Mouse (Mus musculus): ENCODE data around the gene Uso1. TPM values are rescaled to one million over a fixed set of nuclear protein-coding genes. Genes with fewer than 3 reads are reported as not detected.

The Uso1 gene
- total and polyA plus RNA-seq, 3 experiments = 12.3 to 45.4 (median 39.0) TPM

DNA sequence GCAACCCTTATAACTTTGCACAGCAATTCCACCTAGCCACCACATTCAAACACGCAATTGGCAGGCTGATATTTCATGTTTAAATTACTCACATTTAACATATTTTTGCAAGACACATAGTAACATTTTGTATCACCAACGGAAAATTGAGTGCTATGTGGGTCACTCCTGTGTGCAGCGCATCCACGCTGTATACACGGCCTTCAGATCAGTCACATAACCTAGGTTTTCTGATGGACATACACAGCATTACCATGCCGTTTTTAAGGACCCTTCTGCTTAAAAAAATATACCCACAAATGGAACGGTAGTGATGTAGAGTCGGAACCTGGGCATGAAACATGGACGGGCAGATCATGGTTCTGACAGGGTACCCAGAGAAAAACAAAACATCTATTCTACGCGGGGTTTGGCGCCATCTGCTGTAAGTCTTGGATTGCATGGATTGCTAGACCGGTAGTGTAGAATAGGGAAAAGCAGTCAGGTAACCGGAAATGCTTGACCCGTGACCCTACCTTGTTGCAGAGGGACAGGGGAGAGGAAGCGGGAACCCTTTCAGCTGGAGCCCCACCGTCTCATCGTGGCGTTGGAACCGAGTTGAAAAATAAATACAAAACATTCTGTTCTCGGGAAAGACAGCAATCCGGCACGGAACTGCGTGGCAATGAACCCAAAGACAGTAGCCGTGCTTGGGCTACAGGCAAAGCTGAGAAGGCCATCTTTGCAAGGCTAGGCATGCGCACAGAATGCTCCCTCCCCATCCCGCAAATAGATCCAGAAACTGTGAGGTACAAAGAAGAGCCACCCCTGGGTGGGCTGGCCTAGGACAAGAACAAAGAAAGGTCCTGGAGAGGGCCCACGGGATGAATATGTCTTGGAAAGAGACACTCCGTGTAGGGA, 101.8 kb downstream of the Uso1 start:
- no peaks in the 10 kb centered on the region for H3K4me1 ChIP-seq (ENCODE audit: control insufficient read depth, insufficient read depth, low read length)
- DNase-seq = peak; percentile 38 to 64
- no peak for TF ChIP-seq POLR2A (IDR thresholded peaks at IDR 0.05; ENCODE audit: insufficient read depth, low read depth, low read length)
- TF ChIP-seq EP300 (IDR thresholded peaks at IDR 0.05; ENCODE audit: insufficient read depth, low read depth, low read length) = no peak
- peak; percentile 80 for TF ChIP-seq CTCF (IDR thresholded peaks at IDR 0.05)
- intact Hi-C loops (cut with DNase I) = no loop called here
- H3K27me3 ChIP-seq (ENCODE audit: control insufficient read depth, insufficient read depth, low read length) = 0 out of 2 replicates have a peak, but pooled peaks cover 1% of the 10 kb centered on the region
- H3K27ac ChIP-seq = no peak overlapping the region
- H3K4me3 ChIP-seq = no peak overlapping the region
- no peaks in the 10 kb centered on the region for H3K36me3 ChIP-seq (ENCODE audit: control insufficient read depth, insufficient read depth, low read length)
- H3K9ac ChIP-seq (ENCODE audit: low read depth, low read length) = no peak overlapping the region
- WGBS = 40% methylated on average over 29 of the region's 29 CpGs
- no peaks in the 10 kb centered on the region for H3K79me2 ChIP-seq (replicated peaks; ENCODE audit: control insufficient read depth, insufficient read depth, low read length)

GRCm38 (mm10) chr5:92240769-92241168, 103.0 kb downstream of the Uso1 start:
- no peak overlapping the region for H3K27ac ChIP-seq
- no peaks in the 10 kb centered on the region for H3K4me1 ChIP-seq (ENCODE audit: control insufficient read depth, insufficient read depth, low read length)
- intact Hi-C loops (cut with DNase I) = no loop called here
- no peak for DNase-seq
- 89% methylated on average over 12 of the region's 12 CpGs for WGBS
- H3K27me3 ChIP-seq (ENCODE audit: control insufficient read depth, insufficient read depth, low read length) = 0 out of 2 replicates have a peak, but pooled peaks cover 1% of the 10 kb centered on the region
- no peak for TF ChIP-seq CTCF (IDR thresholded peaks at IDR 0.05)
- TF ChIP-seq POLR2A (IDR thresholded peaks at IDR 0.05; ENCODE audit: insufficient read depth, low read depth, low read length) = no peak
- no peak for TF ChIP-seq EP300 (IDR thresholded peaks at IDR 0.05; ENCODE audit: insufficient read depth, low read depth, low read length)
- H3K79me2 ChIP-seq (replicated peaks; ENCODE audit: control insufficient read depth, insufficient read depth, low read length) = no peaks in the 10 kb centered on the region
- H3K4me3 ChIP-seq = no peak overlapping the region
- H3K36me3 ChIP-seq (ENCODE audit: control insufficient read depth, insufficient read depth, low read length) = no peaks in the 10 kb centered on the region
- no peak overlapping the region for H3K9ac ChIP-seq (ENCODE audit: low read depth, low read length)

GRCm38 (mm10) chr5:92244900-92245299, 107.2 kb downstream of the Uso1 start:
- no peak for DNase-seq
- Histone ChIP-seq H3K27me3 (ENCODE audit: control insufficient read depth, insufficient read depth, low read length) (0 out of 2 replicates have a peak, but pooled peaks cover 1% of the 10 kb centered on the region), H3K27ac (no peak overlapping the region), H3K4me1 (ENCODE audit: control insufficient read depth, insufficient read depth, low read length) (no peaks in the 10 kb centered on the region), H3K79me2 (replicated peaks; ENCODE audit: control insufficient read depth, insufficient read depth, low read length) (no peaks in the 10 kb centered on the region), H3K9ac (ENCODE audit: low read depth, low read length) (no peak overlapping the region), H3K36me3 (ENCODE audit: control insufficient read depth, insufficient read depth, low read length) (no peaks in the 10 kb centered on the region), H3K4me3 (no peak overlapping the region)
- TF ChIP-seq CTCF (IDR thresholded peaks at IDR 0.05) = no peak
- no peak for TF ChIP-seq POLR2A (IDR thresholded peaks at IDR 0.05; ENCODE audit: insufficient read depth, low read depth, low read length)
- no peak for TF ChIP-seq EP300 (IDR thresholded peaks at IDR 0.05; ENCODE audit: insufficient read depth, low read depth, low read length)
- WGBS = 93% methylated on average over 2 of the region's 2 CpGs
- intact Hi-C loops (cut with DNase I) = no loop called here

DNA sequence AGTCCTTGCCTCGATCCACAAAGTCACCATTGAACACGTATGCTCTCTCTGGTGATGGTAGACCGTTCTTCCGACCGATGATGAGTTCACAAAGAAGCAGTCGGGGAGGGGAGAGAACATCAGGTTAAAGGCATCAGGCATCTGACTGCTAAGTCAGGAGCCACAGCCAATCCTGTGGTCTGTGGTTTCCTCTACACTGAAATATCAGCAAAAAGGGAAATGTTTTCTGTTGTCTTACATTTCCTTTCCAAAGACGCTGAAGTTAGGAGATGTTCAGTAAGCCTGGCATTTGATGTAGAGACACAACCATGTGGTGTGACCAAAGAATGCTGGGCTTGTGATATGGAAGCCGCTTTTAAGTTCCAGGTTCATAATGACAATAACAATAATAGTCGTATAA, 107.7 kb downstream of the Uso1 start:
- Histone ChIP-seq H3K27ac (no peak overlapping the region), H3K27me3 (ENCODE audit: control insufficient read depth, insufficient read depth, low read length) (0 out of 2 replicates have a peak, but pooled peaks cover 1% of the 10 kb centered on the region), H3K4me1 (ENCODE audit: control insufficient read depth, insufficient read depth, low read length) (no peaks in the 10 kb centered on the region), H3K9ac (ENCODE audit: low read depth, low read length) (no peak overlapping the region), H3K79me2 (replicated peaks; ENCODE audit: control insufficient read depth, insufficient read depth, low read length) (no peaks in the 10 kb centered on the region), H3K36me3 (ENCODE audit: control insufficient read depth, insufficient read depth, low read length) (no peaks in the 10 kb centered on the region), H3K4me3 (no peak overlapping the region)
- no peak for DNase-seq
- 79% methylated on average over 9 of the region's 9 CpGs for WGBS
- intact Hi-C loops (cut with DNase I) = no loop called here
- TF ChIP-seq POLR2A (IDR thresholded peaks at IDR 0.05; ENCODE audit: insufficient read depth, low read depth, low read length) (no peak), EP300 (IDR thresholded peaks at IDR 0.05; ENCODE audit: insufficient read depth, low read depth, low read length) (no peak), CTCF (IDR thresholded peaks at IDR 0.05) (no peak)

GRCm38 (mm10) chr5:92248614-92249013, 110.9 kb downstream of the Uso1 start:
- Histone ChIP-seq H3K79me2 (replicated peaks; ENCODE audit: control insufficient read depth, insufficient read depth, low read length) (no peaks in the 10 kb centered on the region), H3K4me1 (ENCODE audit: control insufficient read depth, insufficient read depth, low read length) (no peaks in the 10 kb centered on the region), H3K36me3 (ENCODE audit: control insufficient read depth, insufficient read depth, low read length) (no peaks in the 10 kb centered on the region), H3K27ac (no peak overlapping the region), H3K9ac (ENCODE audit: low read depth, low read length) (no peak overlapping the region), H3K27me3 (ENCODE audit: control insufficient read depth, insufficient read depth, low read length) (no peaks in the 10 kb centered on the region), H3K4me3 (no peak overlapping the region)
- no peak for DNase-seq
- 71% methylated on average over 11 of the region's 11 CpGs for WGBS
- intact Hi-C loops (cut with DNase I) = no loop called here
- TF ChIP-seq CTCF (IDR thresholded peaks at IDR 0.05) = no peak
- TF ChIP-seq EP300 (IDR thresholded peaks at IDR 0.05; ENCODE audit: insufficient read depth, low read depth, low read length) = no peak
- no peak for TF ChIP-seq POLR2A (IDR thresholded peaks at IDR 0.05; ENCODE audit: insufficient read depth, low read depth, low read length)

DNA sequence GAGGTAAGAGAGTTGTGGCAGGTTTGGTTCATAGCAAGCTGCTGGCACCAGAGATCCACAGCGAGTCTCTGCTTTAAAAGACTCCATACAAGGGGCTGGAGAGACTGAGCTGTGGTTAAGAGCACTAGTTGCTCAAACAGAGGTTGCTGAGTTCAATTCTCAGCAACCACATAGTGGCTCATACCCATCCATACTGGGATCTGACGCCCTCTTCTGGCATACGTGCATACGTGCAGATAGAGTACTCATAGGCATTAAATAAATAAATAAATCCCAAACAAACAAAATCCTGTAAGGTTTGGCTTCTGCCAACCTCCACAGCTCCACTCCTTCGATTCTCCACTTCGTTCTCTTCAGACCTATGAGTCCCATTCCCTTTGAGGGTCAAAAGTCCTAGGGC, 114.3 kb downstream of the Uso1 start:
- H3K4me3 ChIP-seq = no peak overlapping the region
- no peaks in the 10 kb centered on the region for H3K36me3 ChIP-seq (ENCODE audit: control insufficient read depth, insufficient read depth, low read length)
- H3K4me1 ChIP-seq (ENCODE audit: control insufficient read depth, insufficient read depth, low read length) = no peaks in the 10 kb centered on the region
- no peak for DNase-seq
- H3K27ac ChIP-seq = no peak overlapping the region
- H3K9ac ChIP-seq (ENCODE audit: low read depth, low read length) = no peak overlapping the region
- TF ChIP-seq CTCF (IDR thresholded peaks at IDR 0.05) (no peak), EP300 (IDR thresholded peaks at IDR 0.05; ENCODE audit: insufficient read depth, low read depth, low read length) (no peak), POLR2A (IDR thresholded peaks at IDR 0.05; ENCODE audit: insufficient read depth, low read depth, low read length) (no peak)
- 92% methylated on average over 6 of the region's 6 CpGs for WGBS
- H3K27me3 ChIP-seq (ENCODE audit: control insufficient read depth, insufficient read depth, low read length) = no peaks in the 10 kb centered on the region
- no peaks in the 10 kb centered on the region for H3K79me2 ChIP-seq (replicated peaks; ENCODE audit: control insufficient read depth, insufficient read depth, low read length)
- intact Hi-C loops (cut with DNase I) = no loop called here

Other genes with a start within 250 kb of the Uso1 start
- 10 to 100 TPM; 26.9 to 33.0 TPM for gene Rchy1, start 174.9 kb upstream of the Uso1 start, total RNA-seq (2021)
- 21.8 and 41.1 TPM in 2 replicates for gene Rchy1, start 174.9 kb upstream of the Uso1 start, polyA plus RNA-seq (2012; rRNA removed)
- gene Odaph, start 150.5 kb upstream of the Uso1 start, total RNA-seq (2021) = not detected
- gene Odaph, start 150.5 kb upstream of the Uso1 start, polyA plus RNA-seq (2012; rRNA removed) = not detected in 2 replicates
- 1 to 10 TPM; 3.5 to 4.0 TPM for gene Cdkl2, start 94.1 kb upstream of the Uso1 start, total RNA-seq (2021)
- 1.1 and 1.8 TPM in 2 replicates for gene Cdkl2, start 94.1 kb upstream of the Uso1 start, polyA plus RNA-seq (2012; rRNA removed)
- gene G3bp2, start 54.2 kb upstream of the Uso1 start, total RNA-seq (2021) = 10 to 100 TPM; 57.0 to 61.2 TPM
- 14.6 and 27.5 TPM in 2 replicates for gene G3bp2, start 54.2 kb upstream of the Uso1 start, polyA plus RNA-seq (2012; rRNA removed)
- not detected for gene U90926, start 77.5 kb downstream of the Uso1 start, total RNA-seq (2021)
- not detected in 2 replicates for gene U90926, start 77.5 kb downstream of the Uso1 start, polyA plus RNA-seq (2012; rRNA removed)
- not detected for gene Ppef2, start 118.3 kb downstream of the Uso1 start, total RNA-seq (2021)
- 0.44 and 0.74 TPM in 2 replicates for gene Ppef2, start 118.3 kb downstream of the Uso1 start, polyA plus RNA-seq (2012; rRNA removed)
- 10 to 100 TPM; 14.2 to 16.1 TPM for gene Naaa, start 140.2 kb downstream of the Uso1 start, total RNA-seq (2021)
- 16.8 and 20.4 TPM in 2 replicates for gene Naaa, start 140.2 kb downstream of the Uso1 start, polyA plus RNA-seq (2012; rRNA removed)
- gene Sdad1, start 172.5 kb downstream of the Uso1 start, total RNA-seq (2021) = 10 to 100 TPM; 10.9 TPM
- gene Sdad1, start 172.5 kb downstream of the Uso1 start, polyA plus RNA-seq (2012; rRNA removed) = 6.1 and 7.0 TPM in 2 replicates
- gene Cxcl9, start 190.1 kb downstream of the Uso1 start, total RNA-seq (2021) = 1 to 10 TPM; 2.8 to 3.0 TPM
- gene Cxcl9, start 190.1 kb downstream of the Uso1 start, polyA plus RNA-seq (2012; rRNA removed) = 12.2 and 21.0 TPM in 2 replicates
- gene Art3, start 193.9 kb downstream of the Uso1 start, total RNA-seq (2021) = 100 to 1,000 TPM; 622 to 797 TPM
- 268 and 420 TPM in 2 replicates for gene Art3, start 193.9 kb downstream of the Uso1 start, polyA plus RNA-seq (2012; rRNA removed)
- under 1 TPM in 1 of 2 experiments, not detected in 1; 0.34 TPM for gene Cxcl10, start 211.0 kb downstream of the Uso1 start, total RNA-seq (2021)
- 1.0 and 3.6 TPM in 2 replicates for gene Cxcl10, start 211.0 kb downstream of the Uso1 start, polyA plus RNA-seq (2012; rRNA removed)

Data from heart, adult 2 months (tissue).